Mouse (Mus musculus): ENCODE measurements around the gene Mfsd4a.

The Mfsd4a gene

GRCm38 (mm10) chr1:131987432-131987831 is 80.4 kb downstream of the Mfsd4a start:
- no peak for DNase-seq

DNA sequence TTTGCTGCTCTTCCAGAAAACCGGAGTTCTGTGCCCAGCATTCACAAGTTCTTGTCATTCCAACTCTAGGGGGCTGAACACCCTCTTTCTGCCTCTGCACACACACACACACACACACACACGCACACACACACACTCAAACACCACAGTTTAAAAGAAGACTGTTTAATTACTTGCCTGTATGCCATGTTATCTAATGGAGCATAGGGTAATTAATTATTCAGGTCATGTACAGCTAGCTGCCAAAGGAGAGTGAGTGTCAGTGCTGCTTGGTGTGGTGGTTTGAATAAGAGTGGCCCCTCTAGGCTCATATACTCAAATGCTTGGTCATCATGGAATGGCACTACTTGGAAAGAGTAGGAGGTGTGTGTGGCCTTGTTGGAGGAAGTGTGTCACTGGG is 84.1 kb downstream of the Mfsd4a start:
- DNase-seq, result no peak

DNA sequence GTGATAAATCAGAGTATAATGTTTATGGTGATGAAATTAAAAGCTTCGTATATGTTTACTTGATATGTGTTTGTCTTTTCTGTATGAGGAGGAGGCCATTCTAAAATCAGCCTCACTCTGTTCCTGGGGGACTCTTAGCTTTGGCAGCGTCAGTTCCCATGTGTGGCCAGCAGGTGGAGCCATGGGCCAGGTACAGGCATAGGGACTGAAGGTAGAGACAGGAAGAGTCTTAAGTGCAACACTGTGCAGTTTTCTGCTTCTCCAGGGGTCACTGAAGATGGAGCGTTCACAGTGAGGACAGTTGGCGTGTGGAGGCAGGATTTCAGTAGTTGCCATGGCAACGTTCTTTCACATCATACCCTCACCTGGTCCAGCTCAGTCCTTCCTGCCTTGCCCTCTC is 85.0 kb downstream of the Mfsd4a start:
- DNase-seq, result peak; percentile 82 to 88

DNA sequence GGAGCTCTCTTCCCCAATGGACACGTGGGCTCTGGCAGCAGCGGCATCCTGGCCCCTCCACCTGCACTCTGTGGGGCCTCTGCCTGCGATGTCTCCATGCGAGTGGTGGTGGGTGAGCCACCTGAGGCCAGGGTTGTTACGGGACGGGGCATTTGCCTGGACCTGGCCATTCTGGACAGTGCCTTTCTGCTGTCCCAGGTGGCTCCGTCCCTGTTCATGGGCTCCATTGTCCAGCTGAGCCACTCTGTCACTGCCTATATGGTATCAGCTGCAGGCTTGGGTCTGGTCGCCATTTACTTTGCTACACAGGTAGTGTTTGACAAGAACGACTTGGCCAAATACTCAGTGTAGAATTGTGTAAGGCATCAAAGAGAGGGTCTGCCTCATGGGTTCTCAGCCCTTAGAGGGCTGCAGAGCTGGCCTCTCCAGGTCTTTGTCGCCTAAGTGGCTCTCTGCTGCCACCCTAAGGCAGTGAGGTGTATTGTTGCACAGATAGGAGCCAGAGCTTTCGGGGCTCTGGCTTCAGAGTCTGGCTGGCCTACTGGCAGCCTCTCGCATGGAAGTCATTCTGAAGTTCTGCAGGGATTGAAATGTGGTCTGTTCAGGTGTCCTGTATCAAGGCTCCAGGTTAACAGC is 86.4 kb downstream of the Mfsd4a start:
- DNase-seq, result peak; percentile 76 to 79

DNA sequence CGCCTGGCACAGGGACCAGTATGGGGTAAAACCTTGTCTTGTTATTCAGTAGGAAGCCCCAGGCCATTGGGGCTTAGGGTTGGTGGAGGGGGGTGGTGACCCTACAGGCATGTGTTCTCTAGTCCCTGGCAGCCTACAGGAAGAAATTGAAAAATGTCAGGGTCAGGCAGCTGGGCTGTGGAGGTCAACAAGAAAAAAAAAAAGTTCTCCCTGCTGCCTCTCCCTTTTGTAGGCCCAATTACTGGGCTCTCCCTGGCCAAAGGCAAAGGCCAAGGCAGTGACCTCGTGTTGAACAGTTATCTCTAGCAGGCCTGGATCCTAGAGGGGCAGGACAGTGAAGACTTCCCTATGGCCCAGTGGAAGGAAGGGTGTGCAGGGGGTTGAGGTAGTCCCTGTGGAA is 87.4 kb downstream of the Mfsd4a start:
- no peak for DNase-seq

DNA sequence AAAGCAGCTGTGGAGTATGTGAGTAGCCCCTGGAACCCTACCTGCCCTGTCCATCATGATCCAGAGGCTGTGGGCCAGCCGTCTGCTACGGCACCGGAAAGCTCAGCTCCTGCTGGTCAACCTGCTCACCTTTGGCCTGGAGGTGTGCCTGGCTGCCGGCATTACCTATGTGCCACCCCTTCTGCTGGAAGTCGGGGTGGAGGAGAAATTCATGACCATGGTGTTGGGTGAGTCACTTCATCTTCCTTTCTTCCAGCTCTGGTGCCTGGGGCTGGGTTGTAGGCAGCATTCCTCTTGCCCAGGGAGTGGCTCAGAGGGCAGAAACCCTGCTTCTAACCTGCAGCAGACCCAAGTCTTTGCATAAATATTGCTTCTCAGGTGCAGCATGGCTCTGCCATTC is 91.0 kb downstream of the Mfsd4a start:
- no peak for DNase-seq

GRCm38 (mm10) chr1:131973991-131974390 is 93.9 kb downstream of the Mfsd4a start:
- no peak for DNase-seq

Measured in cerebellum, adult 18-20 months (tissue).